ENCODE assay signal across 29 mouse cellular contexts in the genomic region with DNA sequence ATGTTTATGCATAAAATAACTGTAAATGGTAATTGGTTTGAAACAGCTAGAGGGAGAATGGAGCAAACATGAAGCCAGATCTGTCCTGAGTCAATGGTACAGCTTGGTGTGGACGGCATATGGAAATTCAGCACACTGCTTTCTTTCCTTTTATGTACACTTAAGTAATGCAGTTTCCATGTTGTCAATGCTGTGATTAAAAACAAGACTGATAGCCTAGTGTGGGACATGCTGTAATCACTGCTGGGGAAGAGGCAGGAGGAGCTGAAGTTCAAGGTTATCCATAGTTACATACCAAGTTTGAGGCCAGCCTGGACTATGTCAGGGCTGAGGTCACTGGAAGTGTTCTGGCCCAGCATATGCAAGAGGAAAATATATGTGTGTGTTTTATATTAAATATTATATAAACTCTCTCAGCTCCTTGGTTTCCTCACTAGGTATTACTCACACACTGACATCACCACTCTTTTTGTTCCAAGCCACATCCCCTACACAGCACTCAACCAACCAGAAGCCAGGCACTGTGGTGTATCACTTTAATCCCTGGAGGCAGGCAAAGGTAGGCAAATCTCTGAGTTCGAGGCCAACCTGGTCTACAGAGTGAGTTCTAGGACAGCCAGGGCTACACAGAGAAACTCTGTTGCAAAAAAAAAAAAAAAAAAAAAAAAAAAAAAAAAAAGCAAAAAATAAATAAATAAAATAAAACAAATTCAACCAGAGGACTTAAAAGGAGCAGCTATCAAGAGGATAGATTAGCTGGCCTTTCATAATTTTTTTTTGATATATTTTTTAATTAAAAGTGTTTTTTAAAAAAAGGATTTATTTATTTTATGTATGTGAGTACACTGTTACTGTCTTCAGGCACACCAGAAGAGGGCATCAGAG. TPM values are rescaled to one million over a fixed set of nuclear protein-coding genes. Genes with fewer than 3 reads are reported as not detected.
A peak's percentile ranks its signal among the peaks of the same experiment; 100 is the strongest.
DNase-seq lines count a peak whose midpoint lies in the region; ATAC-seq and TF ChIP-seq lines count a peak whose summit lies in the region.
"Had no signal": no experiment of that assay in that cellular context is flagged by ENCODE, and none has a peak within 500 bp of the region (broad histone marks: within the 10 kb centered on the region; RNA-seq: fewer than 3 reads in every experiment).

No protein-coding gene starts in this region.

- DNase-seq in adrenal gland, adult (ENCODE audit: inconsistent age in 2 of 2, low spot score in 1 of 2): peak; percentile 26 to 72
- DNase-seq in adrenal gland, postnatal 25 days: no peak
- DNase-seq in heart, adult 11 months: no peak
- DNase-seq in liver, postnatal 0 days: no peak
- DNase-seq in liver: no peak
- DNase-seq in induced T-regulatory cell, adult 2 months (ENCODE audit: low read depth): peak; percentile 13
- DNase-seq: cerebellum, adult 9-10 months; gastrocnemius, adult 2 months; kidney, postnatal 25 days; liver, embryonic 13.5 days; lung, postnatal 4 days; midbrain, embryonic 14.5 days; retina, postnatal 1 day; thymus, postnatal 14 days had no signal

- no peak overlapping the region for H3K9ac ChIP-seq in heart, embryonic 13.5 days
- H3K9ac ChIP-seq in liver, postnatal 0 days (replicated peaks): no peak overlapping the region
- H3K9ac ChIP-seq: liver, embryonic 13.5 days; lung, embryonic 15.5 days; neural tube, embryonic 12.5 days had no signal

- H3K4me3 ChIP-seq in heart, embryonic 13.5 days: no peak overlapping the region
- H3K4me3 ChIP-seq in liver, postnatal 0 days (ENCODE audit: low read depth, low read length): no peak overlapping the region
- H3K4me3 ChIP-seq: gastrocnemius, adult 2 months; hindbrain, embryonic 10.5 days; layer of hippocampus, adult 2 months; liver, embryonic 13.5 days; lung, embryonic 15.5 days; neural tube, embryonic 12.5 days had no signal

- H3K9me3 ChIP-seq in heart, embryonic 13.5 days: no peaks in the 10 kb centered on the region
- H3K9me3 ChIP-seq in liver, postnatal 0 days (ENCODE audit: low read length): no peaks in the 10 kb centered on the region
- H3K9me3 ChIP-seq: hindbrain, embryonic 10.5 days; liver, embryonic 13.5 days; lung, embryonic 15.5 days; neural tube, embryonic 12.5 days had no signal

- H3K27me3 ChIP-seq in heart, embryonic 13.5 days (replicated peaks): no peaks in the 10 kb centered on the region
- H3K27me3 ChIP-seq in liver, postnatal 0 days (ENCODE audit: insufficient read depth, low read length): no peaks in the 10 kb centered on the region
- H3K27me3 ChIP-seq: liver, embryonic 13.5 days; lung, embryonic 15.5 days; neural tube, embryonic 12.5 days had no signal

- no peak for TF ChIP-seq EP300 in liver, postnatal 0 days (IDR thresholded peaks at IDR 0.05; ENCODE audit: low read depth)

- no peak overlapping the region for H3K4me2 ChIP-seq in heart, embryonic 13.5 days
- no peak overlapping the region for H3K4me2 ChIP-seq in liver, postnatal 0 days (ENCODE audit: low read depth, low read length)
- H3K4me2 ChIP-seq: liver, embryonic 13.5 days; lung, embryonic 15.5 days; neural tube, embryonic 12.5 days had no signal

- H3K27ac ChIP-seq in heart, embryonic 13.5 days (replicated peaks): peak overlapping the region; percentile 57
- H3K27ac ChIP-seq in liver, postnatal 0 days (ENCODE audit: low read depth): 0 out of 2 replicates have a peak overlapping the region, but pooled peaks have one; percentile 22
- H3K27ac ChIP-seq: gastrocnemius, adult 2 months; hindbrain, embryonic 10.5 days; layer of hippocampus, adult 2 months; liver, embryonic 13.5 days; lung, embryonic 15.5 days; neural tube, embryonic 12.5 days had no signal

- H3K36me3 ChIP-seq in heart, embryonic 13.5 days: peaks cover 40% of the 10 kb centered on the region
- H3K36me3 ChIP-seq in liver, postnatal 0 days (replicated peaks; ENCODE audit: insufficient read depth, low read length): peaks cover 16% of the 10 kb centered on the region

- no peak for ATAC-seq in heart, embryonic 13.5 days (ENCODE audit: extremely low read depth, insufficient number of reproducible peaks, low FRiP score, low TSS enrichment)
- peak; percentile 56 for ATAC-seq in liver, postnatal 0 days
- ATAC-seq in erythroid progenitor cell, adult 5-6 weeks (replicated peaks; ENCODE audit: low FRiP score, poor library complexity, severe bottlenecking): no peak
- ATAC-seq: forebrain, embryonic 14.5 days; hindbrain, embryonic 16.5 days; intestine, embryonic 16.5 days had no signal

- TF ChIP-seq CTCF in liver, postnatal 0 days (IDR thresholded peaks at IDR 0.05; ENCODE audit: low read depth): no peak

- H3K4me1 ChIP-seq in heart, embryonic 13.5 days: peaks cover 49% of the 10 kb centered on the region
- H3K4me1 ChIP-seq in liver, postnatal 0 days (ENCODE audit: insufficient read depth): peaks cover 9% of the 10 kb centered on the region

- 61% methylated on average over 2 of the region's 2 CpGs for WGBS in heart, embryonic 13.5 days
- 72% methylated on average over 2 of the region's 2 CpGs for WGBS in liver, postnatal 0 days (ENCODE audit: insufficient replicate concordance)

RNA-seq across cellular contexts. Expression of a gene that starts 7.3 kb away (rescaled TPM):
- 19.6 and 22.8 TPM in 2 replicates for total RNA-seq in adrenal gland, postnatal 25 days (2021)
- polyA plus RNA-seq in heart, embryonic 13.5 days (2015; fragmentation: Nextera tagmentation; extraction: Ambion mirVana): 3.7 and 5.8 TPM in 2 replicates
- 3.1 and 3.4 TPM in 2 replicates for polyA plus RNA-seq in liver, postnatal 0 days (2015; fragmentation: Nextera tagmentation; extraction: Ambion mirVana)
- 14.1 and 15.9 TPM in 2 replicates for total RNA-seq in erythroid progenitor cell, adult 5-6 weeks (2015; ENCODE audit: low replicate concordance)
- total RNA-seq in erythroid progenitor cell, adult 5-6 weeks (2017; ENCODE audit: low replicate concordance): 17.5 and 18.5 TPM in 2 replicates

RNA-seq across cellular contexts. Expression of a gene that starts 7.4 kb away (rescaled TPM):
- total RNA-seq in adrenal gland, postnatal 25 days (2021): 15.1 and 16.3 TPM in 2 replicates
- 8.4 and 11.0 TPM in 2 replicates for polyA plus RNA-seq in heart, embryonic 13.5 days (2015; fragmentation: Nextera tagmentation; extraction: Ambion mirVana)
- 10.7 and 10.8 TPM in 2 replicates for polyA plus RNA-seq in liver, postnatal 0 days (2015; fragmentation: Nextera tagmentation; extraction: Ambion mirVana)
- total RNA-seq in erythroid progenitor cell, adult 5-6 weeks (2015; ENCODE audit: low replicate concordance): 3.2 TPM in 1 of 2 replicates, not detected in the other
- 7.9 and 16.9 TPM in 2 replicates for total RNA-seq in erythroid progenitor cell, adult 5-6 weeks (2017; ENCODE audit: low replicate concordance)

RNA-seq across cellular contexts. Expression of a gene that starts 31.6 kb away (rescaled TPM):
- total RNA-seq in adrenal gland, postnatal 25 days (2021): 0.36 TPM in 1 of 2 replicates, not detected in the other
- 0.17 and 0.20 TPM in 2 replicates for polyA plus RNA-seq in heart, embryonic 13.5 days (2015; fragmentation: Nextera tagmentation; extraction: Ambion mirVana)
- not detected in 2 replicates for polyA plus RNA-seq in liver, postnatal 0 days (2015; fragmentation: Nextera tagmentation; extraction: Ambion mirVana)
- total RNA-seq in erythroid progenitor cell, adult 5-6 weeks (2015; ENCODE audit: low replicate concordance): not detected in 2 replicates
- total RNA-seq in erythroid progenitor cell, adult 5-6 weeks (2017; ENCODE audit: low replicate concordance): not detected in 2 replicates
- total RNA-seq: granulocyte monocyte progenitor cell, adult 5-6 weeks; layer of hippocampus, adult 2 months; megakaryocyte-erythroid progenitor cell, adult 5-6 weeks had no signal
- polyA plus RNA-seq: embryonic facial prominence, embryonic 14.5 days; forebrain, embryonic 14.5 days; hindbrain, embryonic 16.5 days; intestine, embryonic 16.5 days; kidney, embryonic 14.5 days; limb, embryonic 11.5 days; liver, embryonic 13.5 days; lung, embryonic 15.5 days; midbrain, embryonic 14.5 days; neural tube, embryonic 12.5 days; spleen, adult 2 months had no signal

RNA-seq across cellular contexts. Expression of a gene that starts 37.6 kb away (rescaled TPM):
- total RNA-seq in adrenal gland, postnatal 25 days (2021): 29.1 and 33.9 TPM in 2 replicates
- 17.6 and 18.0 TPM in 2 replicates for polyA plus RNA-seq in heart, embryonic 13.5 days (2015; fragmentation: Nextera tagmentation; extraction: Ambion mirVana)
- 8.7 and 10.7 TPM in 2 replicates for polyA plus RNA-seq in liver, postnatal 0 days (2015; fragmentation: Nextera tagmentation; extraction: Ambion mirVana)
- total RNA-seq in erythroid progenitor cell, adult 5-6 weeks (2015; ENCODE audit: low replicate concordance): 20.5 and 25.6 TPM in 2 replicates
- 47.7 and 49.8 TPM in 2 replicates for total RNA-seq in erythroid progenitor cell, adult 5-6 weeks (2017; ENCODE audit: low replicate concordance)

Comparison
In these comparisons a context has a peak if more than half of its experiments do, and no peak if none do; other contexts are left out.
1. DNase-seq: peak in adrenal gland, adult (2 of 2) and induced T-regulatory cell, adult 2 months (single experiment); none in adrenal gland, postnatal 25 days (single experiment), heart, adult 11 months (single experiment), liver, postnatal 0 days (single experiment) and liver (single experiment).